Mouse (Mus musculus): Measurements from ENCODE around the gene Cyp2c54. TPM values are rescaled to one million over a fixed set of nuclear protein-coding genes. Genes with fewer than 3 reads are reported as not detected.
"Not testable (repeated sequence)": the region's sequence is repeated elsewhere in the genome, so short reads cannot be mapped to it uniquely, and the experiment has no call there.

The Cyp2c54 gene
- not detected in 2 replicates for polyA plus RNA-seq (2015; fragmentation: Nextera tagmentation; extraction: Ambion mirVana)

GRCm38 (mm10) chr19:40073701-40074100 lies at the start of gene Cyp2c54:
Gene Cyp2c54, minus strand, starts transcription at chr19:40073827.
- Histone ChIP-seq H3K4me2 (no peak within 1 kb of the TSS), H3K9ac (no peak within 1 kb of the TSS), H3K27ac (replicated peaks) (no peak within 1 kb of the TSS), H3K36me3 (no peaks in the 10 kb centered on the region), H3K4me1 (replicated peaks) (no peaks in the 10 kb centered on the region), H3K9me3 (no peaks in the 10 kb centered on the region), H3K27me3 (no peaks in the 10 kb centered on the region), H3K4me3 (no peak within 1 kb of the TSS)
- ATAC-seq (ENCODE audit: low FRiP score, low read depth): no peak

- not testable (repeated sequence) for H3K4me3 ChIP-seq
- WGBS: 76% methylated on average over 13 of the region's 13 CpGs
Measured at GRCm38 (mm10) chr19:40119624-40120023, 46.0 kb upstream of the Cyp2c54 start.

GRCm38 (mm10) chr19:40091111-40091510 lies 17.5 kb upstream of the Cyp2c54 start:
- Histone ChIP-seq H3K36me3 (no peaks in the 10 kb centered on the region), H3K4me2 (no peak overlapping the region), H3K27me3 (no peaks in the 10 kb centered on the region), H3K27ac (replicated peaks) (no peak overlapping the region), H3K9ac (no peak overlapping the region), H3K4me1 (replicated peaks) (no peaks in the 10 kb centered on the region), H3K9me3 (no peaks in the 10 kb centered on the region), H3K4me3 (no peak overlapping the region)
- 84% methylated on average over 3 of the region's 3 CpGs for WGBS
- ATAC-seq (ENCODE audit: low FRiP score, low read depth): no peak

More at GRCm38 (mm10) chr19:40119624-40120023, 46.0 kb upstream of the Cyp2c54 start:
- not testable (repeated sequence) for H3K27me3 ChIP-seq; H3K4me2 ChIP-seq; ATAC-seq (ENCODE audit: low FRiP score, low read depth); H3K4me1 ChIP-seq (replicated peaks); H3K27ac ChIP-seq (replicated peaks); H3K36me3 ChIP-seq; H3K9me3 ChIP-seq; H3K9ac ChIP-seq

GRCm38 (mm10) chr19:40089421-40089820 lies 15.8 kb upstream of the Cyp2c54 start, which contains the start of gene Cyp2c50:
Gene Cyp2c50, plus strand, starts transcription at chr19:40089688.
- H3K36me3 ChIP-seq; ATAC-seq (ENCODE audit: low FRiP score, low read depth); H3K27ac ChIP-seq (replicated peaks); H3K4me1 ChIP-seq (replicated peaks); H3K9me3 ChIP-seq; H3K9ac ChIP-seq; H3K4me3 ChIP-seq; H3K27me3 ChIP-seq; H3K4me2 ChIP-seq: not testable (repeated sequence)
- WGBS: 98% methylated on average over 1 of the region's 1 CpGs

- Histone ChIP-seq H3K9ac (no peak overlapping the region), H3K36me3 (no peaks in the 10 kb centered on the region), H3K4me2 (no peak overlapping the region), H3K9me3 (no peaks in the 10 kb centered on the region), H3K27me3 (no peaks in the 10 kb centered on the region), H3K4me3 (no peak overlapping the region), H3K27ac (replicated peaks) (no peak overlapping the region), H3K4me1 (replicated peaks) (no peaks in the 10 kb centered on the region)
- WGBS: 94% methylated on average over 1 of the region's 1 CpGs
- no peak for ATAC-seq (ENCODE audit: low FRiP score, low read depth)
Measured at GRCm38 (mm10) chr19:40088381-40088780, 14.8 kb upstream of the Cyp2c54 start.

- not testable (repeated sequence) for H3K27me3 ChIP-seq; H3K4me1 ChIP-seq (replicated peaks); ATAC-seq (ENCODE audit: low FRiP score, low read depth); H3K4me3 ChIP-seq; H3K36me3 ChIP-seq; H3K9ac ChIP-seq; H3K9me3 ChIP-seq; H3K27ac ChIP-seq (replicated peaks); H3K4me2 ChIP-seq
- WGBS: 95% methylated on average over 1 of the region's 1 CpGs
Measured at GRCm38 (mm10) chr19:39992140-39992539, 81.5 kb downstream of the Cyp2c54 start, which contains the start of gene Cyp2c37. Gene Cyp2c37, plus strand, starts transcription at chr19:39992424.

- H3K9me3 ChIP-seq: no peaks in the 10 kb centered on the region
- no peak overlapping the region for H3K4me2 ChIP-seq
- H3K4me1 ChIP-seq (replicated peaks): no peaks in the 10 kb centered on the region
- H3K36me3 ChIP-seq: no peaks in the 10 kb centered on the region
- WGBS: 74% methylated on average over 2 of the region's 2 CpGs
- no peak overlapping the region for H3K27ac ChIP-seq (replicated peaks)
- no peaks in the 10 kb centered on the region for H3K27me3 ChIP-seq
- H3K4me3 ChIP-seq: no peak overlapping the region
- H3K9ac ChIP-seq: no peak overlapping the region
- no peak for ATAC-seq (ENCODE audit: low FRiP score, low read depth)
Measured at GRCm38 (mm10) chr19:39989471-39989870, 84.2 kb downstream of the Cyp2c54 start.

Other genes with a start within 250 kb of the Cyp2c54 start
- not detected in 2 replicates for gene Cyp2c69, start 187.0 kb downstream of the Cyp2c54 start, polyA plus RNA-seq (2015; fragmentation: Nextera tagmentation; extraction: Ambion mirVana)
- gene Cyp2c37, start 81.4 kb downstream of the Cyp2c54 start, polyA plus RNA-seq (2015; fragmentation: Nextera tagmentation; extraction: Ambion mirVana): not detected in 2 replicates
- gene Cyp2c50, start 15.9 kb upstream of the Cyp2c54 start, polyA plus RNA-seq (2015; fragmentation: Nextera tagmentation; extraction: Ambion mirVana): not detected in 2 replicates
- not detected in 2 replicates for gene Cyp2c70, start 113.5 kb upstream of the Cyp2c54 start, polyA plus RNA-seq (2015; fragmentation: Nextera tagmentation; extraction: Ambion mirVana)
- 9.7 and 15.3 TPM in 2 replicates for gene Pdlim1, start 198.0 kb upstream of the Cyp2c54 start, polyA plus RNA-seq (2015; fragmentation: Nextera tagmentation; extraction: Ambion mirVana)